In genomic region chr11:107064590-107064989, GRCm38 (mm10) we compare ENCODE assay signal across 15 mouse cellular contexts. TPM values are rescaled to one million over a fixed set of nuclear protein-coding genes. Genes with fewer than 3 reads are reported as not detected.
"Had no signal": no experiment of that assay in that cellular context is flagged by ENCODE, and none has a peak within 500 bp of the region (broad histone marks: within the 10 kb centered on the region; RNA-seq: fewer than 3 reads in every experiment).

No protein-coding gene starts in this region.

- H3K27ac ChIP-seq: kidney, embryonic 15.5 days; liver, embryonic 13.5 days had no signal

- DNase-seq: kidney, adult 2 months; kidney, postnatal 10 days; kidney, postnatal 36 days; liver, embryonic 13.5 days; lung, adult 2 months; lung, postnatal 14 days; lung, postnatal 4 days; midbrain, embryonic 14.5 days; right cerebral cortex, postnatal 25 days; thymus, adult 2 months; thymus, postnatal 14 days; thymus, postnatal 4 days had no signal

- H3K4me1 ChIP-seq: kidney, embryonic 15.5 days; liver, embryonic 13.5 days had no signal

- H3K9ac ChIP-seq: kidney, embryonic 15.5 days; liver, embryonic 13.5 days had no signal

- H3K27me3 ChIP-seq: kidney, embryonic 15.5 days; liver, embryonic 13.5 days had no signal

- H3K9me3 ChIP-seq: kidney, embryonic 15.5 days; liver, embryonic 13.5 days had no signal

- H3K4me3 ChIP-seq: kidney, embryonic 15.5 days; liver, embryonic 13.5 days had no signal

- H3K4me2 ChIP-seq: kidney, embryonic 15.5 days; liver, embryonic 13.5 days; midbrain, embryonic 11.5 days had no signal

RNA-seq across cellular contexts. Expression of gene 1810010H24Rik, which starts 39.1 kb away (rescaled TPM):
- total RNA-seq: megakaryocyte progenitor cell, adult 5-6 weeks had no signal
